Mouse (Mus musculus) cerebellum, adult 8-10 months (tissue): ENCODE data around the gene Atad2b.
"Not testable (repeated sequence)": the region's sequence is repeated elsewhere in the genome, so short reads cannot be mapped to it uniquely, and the experiment has no call there.

ENCODE experiments used
- DNase-seq: peaks from one replicate; pipeline ENCODE4 v3.0.0; 2022

The Atad2b gene

GRCm38 (mm10) chr12:4911716-4912115 lies 5.4 kb upstream of the Atad2b start:
- DNase-seq, result no peak

GRCm38 (mm10) chr12:4914441-4914840 lies 2.7 kb upstream of the Atad2b start:
- DNase-seq, result no peak

DNA sequence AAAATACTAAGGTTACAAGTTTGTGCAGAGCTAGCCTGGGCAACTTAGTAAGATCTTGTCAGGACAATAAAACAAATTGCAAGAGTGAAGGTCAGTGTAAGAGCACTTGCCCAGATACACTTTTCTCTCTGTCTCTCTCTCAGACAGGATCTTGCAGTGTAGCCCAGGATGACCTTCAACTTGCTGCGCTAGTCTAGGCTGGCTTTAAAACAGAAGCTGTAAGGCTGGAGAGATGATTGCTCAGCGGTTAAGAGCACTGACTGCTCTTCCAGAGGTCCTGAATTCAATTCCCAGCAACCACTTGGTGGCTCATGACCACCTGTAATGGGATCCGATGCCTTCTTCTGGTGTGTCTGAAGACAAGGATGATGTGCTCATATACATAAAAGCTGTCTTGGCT lies 2.2 kb upstream of the Atad2b start:
- no peak for DNase-seq

GRCm38 (mm10) chr12:4917805-4918591 lies 845 bp downstream of the Atad2b start:
- peak; percentile 69 for DNase-seq

DNA sequence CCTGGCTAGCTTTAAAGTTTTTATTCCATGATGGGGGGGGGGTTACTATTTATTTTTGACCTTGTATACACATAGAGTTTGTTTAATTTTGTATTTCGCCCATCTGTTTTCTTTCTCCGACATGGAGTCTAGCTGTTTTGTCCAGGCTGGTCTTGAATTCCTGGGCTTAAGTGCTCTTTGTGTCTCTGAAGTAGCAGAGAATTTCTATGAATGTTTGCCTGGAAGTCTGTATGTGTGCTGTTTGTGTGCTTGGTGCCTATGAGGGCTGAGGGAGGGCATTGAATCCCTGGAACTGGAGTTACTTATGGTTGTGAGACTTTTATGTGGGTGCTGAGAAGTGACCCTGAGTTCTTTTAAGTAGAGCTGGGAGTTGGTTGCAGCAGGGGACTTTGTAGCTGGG lies 11.0 kb downstream of the Atad2b start:
- no peak for DNase-seq

DNA sequence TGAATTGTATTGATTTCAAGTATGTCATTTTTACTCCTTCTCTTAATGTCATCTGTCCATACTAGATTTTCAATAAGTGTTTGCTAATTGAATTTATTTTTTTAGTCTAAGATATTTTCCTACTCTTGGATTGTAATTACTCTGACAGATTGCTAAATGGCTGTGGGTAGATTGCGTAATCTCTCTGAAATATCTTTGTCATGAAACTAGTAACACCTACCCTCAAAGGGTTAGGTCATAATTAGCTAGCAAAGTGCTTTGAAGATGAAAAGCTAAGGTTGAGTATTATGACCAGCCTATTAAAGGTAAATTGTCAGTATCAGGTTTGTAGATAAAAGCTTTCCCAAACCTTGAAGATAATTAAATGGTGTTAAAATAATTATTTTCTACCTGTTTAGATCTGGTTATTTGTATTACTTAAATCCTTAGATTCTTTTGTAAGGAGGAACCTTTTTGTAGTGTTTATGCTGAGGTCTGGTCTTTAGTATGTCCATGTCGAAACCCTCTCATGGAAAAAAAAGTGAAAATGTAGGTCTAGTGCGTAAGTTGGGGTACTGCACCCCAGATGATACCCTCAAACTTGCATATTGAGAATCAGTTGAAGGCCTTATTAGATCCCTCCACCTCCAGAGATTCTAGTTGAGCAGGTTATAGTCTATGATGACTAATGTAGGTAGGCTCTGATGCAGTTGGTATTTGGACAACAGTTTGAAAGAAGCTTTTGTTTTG lies 13.8 kb downstream of the Atad2b start:
- no peak for DNase-seq

DNA sequence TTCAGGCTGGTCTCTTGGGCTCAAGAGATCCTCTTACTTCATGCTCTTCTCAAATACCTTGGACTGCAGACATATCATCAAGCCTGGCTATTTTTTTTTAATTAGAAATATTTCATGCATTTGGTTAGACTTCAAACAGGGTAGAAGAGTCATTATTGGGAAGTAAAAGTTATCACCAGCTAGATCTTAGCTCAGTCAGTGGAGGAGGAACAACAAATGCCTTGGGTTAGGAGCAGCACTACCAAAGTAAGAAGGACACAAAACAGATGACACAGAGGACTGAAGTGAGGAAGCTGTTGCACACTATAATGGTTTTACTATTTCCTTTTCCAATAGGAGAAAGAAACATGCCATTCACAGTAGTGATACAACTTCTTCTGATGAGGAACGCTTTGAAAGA lies 35.1 kb downstream of the Atad2b start:
- DNase-seq, result no peak

DNA sequence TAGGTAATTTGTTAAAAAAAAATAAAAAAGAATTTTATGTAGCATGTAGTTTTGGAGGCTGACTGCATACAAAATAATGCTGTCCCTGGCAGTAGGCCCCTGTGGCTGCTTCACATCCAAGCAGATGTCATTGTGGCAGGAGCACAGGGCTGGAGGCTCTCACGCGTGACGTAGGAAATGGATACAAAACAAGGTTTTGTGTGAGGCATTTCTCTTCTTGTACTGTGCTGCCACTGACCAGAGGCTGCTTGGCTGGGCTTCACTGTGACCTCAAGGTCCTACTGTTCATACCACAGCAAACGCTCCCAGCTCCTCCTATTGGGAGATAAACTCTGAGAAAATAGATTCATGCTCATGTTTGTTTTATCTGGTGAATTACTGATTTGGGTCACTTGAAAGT lies 36.0 kb downstream of the Atad2b start:
- no peak for DNase-seq

- DNase-seq, result peak; percentile 68
These were observed 55.8 kb downstream of the Atad2b start for GRCm38 (mm10) chr12:4972939-4973338.

DNA sequence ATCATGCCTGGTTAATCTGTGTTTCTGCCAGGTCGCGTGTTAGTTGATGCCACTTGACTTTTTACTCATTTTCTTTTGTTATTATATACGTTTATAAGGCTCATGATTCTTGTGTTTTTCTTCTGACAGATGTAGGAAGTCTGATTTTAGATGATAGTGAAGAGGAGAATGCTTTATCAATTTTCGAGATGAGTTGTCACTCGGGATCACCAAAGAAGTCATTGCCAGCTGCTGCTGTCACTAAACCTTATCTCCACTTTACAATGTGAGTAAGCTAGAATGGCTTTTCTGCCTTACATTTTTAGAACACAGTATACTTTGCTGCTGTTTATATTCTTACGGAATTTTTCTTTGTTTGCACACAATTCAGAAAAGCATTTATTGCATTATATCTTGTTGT lies 61.2 kb downstream of the Atad2b start:
- no peak for DNase-seq

DNA sequence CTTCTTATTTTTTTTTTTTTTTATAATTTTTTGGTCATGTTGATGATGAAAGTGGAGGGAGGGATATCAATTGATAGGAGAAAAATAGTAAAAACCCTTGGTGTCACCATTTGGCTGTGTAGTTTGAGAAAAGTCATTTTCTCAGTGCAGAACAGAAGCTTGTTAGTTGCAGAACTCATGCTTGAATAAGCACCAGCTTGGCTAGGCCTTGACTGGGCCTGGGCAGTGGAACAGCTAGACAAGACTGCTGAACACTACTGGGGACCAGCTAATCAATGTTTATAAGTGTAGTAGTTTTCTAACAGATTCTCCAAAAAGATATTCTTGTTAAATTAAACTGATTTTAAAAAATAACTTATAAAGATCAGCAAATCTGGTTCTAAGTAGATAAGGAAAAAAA lies 79.8 kb downstream of the Atad2b start:
- no peak for DNase-seq

- DNase-seq, result no peak
These were observed 88.2 kb downstream of the Atad2b start for GRCm38 (mm10) chr12:5005338-5005737.

- DNase-seq, result not testable (repeated sequence)
These were observed 88.6 kb downstream of the Atad2b start for GRCm38 (mm10) chr12:5005776-5006175.

DNA sequence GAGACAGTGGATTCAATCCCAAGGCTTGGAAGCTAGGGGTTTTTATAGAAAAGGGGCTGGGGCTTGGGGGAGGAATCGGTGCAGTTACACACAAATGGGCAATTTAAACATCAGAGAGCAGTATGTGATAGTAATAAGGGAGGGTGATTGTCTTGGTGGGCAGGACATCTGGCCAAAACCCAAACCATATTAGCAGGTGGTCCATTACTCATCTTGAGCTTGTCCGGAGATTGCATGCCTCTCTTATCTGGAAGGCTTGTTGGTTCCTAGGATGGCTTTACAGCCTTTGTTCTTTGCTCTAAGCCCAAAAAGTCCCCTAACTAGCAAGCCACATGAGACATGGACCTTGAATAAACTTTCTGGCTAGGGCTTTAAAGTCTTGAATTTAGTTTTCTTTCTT lies 91.5 kb downstream of the Atad2b start:
- DNase-seq, result not testable (repeated sequence)

DNA sequence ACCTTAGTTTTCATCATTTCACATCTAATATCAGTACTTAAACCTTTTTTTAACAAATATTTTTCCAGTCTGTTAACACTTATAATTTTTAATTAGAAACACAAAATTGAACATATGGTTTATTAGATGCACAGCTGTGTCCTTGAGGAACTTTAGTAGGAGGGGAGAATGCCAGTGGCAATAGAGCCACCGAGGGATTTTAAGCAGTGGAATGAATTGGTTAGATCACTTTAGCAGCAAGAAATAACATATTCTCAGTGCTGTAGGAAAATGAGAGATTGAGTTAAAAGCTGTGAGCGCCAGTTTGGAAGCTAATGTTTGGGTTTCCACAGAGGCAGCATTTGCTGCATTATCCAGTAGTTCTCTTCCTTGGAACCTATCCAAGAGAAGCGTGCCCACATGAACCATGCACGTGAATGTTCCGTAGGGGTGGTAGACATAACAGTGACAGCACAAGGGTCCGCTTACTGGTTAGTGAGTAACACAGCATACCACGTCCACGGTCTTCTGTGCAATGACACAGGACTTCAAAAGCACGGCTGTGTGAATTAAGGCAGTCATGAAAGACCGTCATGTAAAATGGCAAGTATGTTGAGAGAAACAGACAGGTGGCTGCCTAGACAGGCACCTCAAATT lies 108.2 kb downstream of the Atad2b start:
- DNase-seq, result no peak

- no peak for DNase-seq
These were observed 111.9 kb downstream of the Atad2b start for GRCm38 (mm10) chr12:5029035-5029434.

GRCm38 (mm10) chr12:5038008-5038407 lies 120.9 kb downstream of the Atad2b start:
- DNase-seq, result no peak

- no peak for DNase-seq
These were observed 127.0 kb downstream of the Atad2b start for GRCm38 (mm10) chr12:5044141-5044540.

GRCm38 (mm10) chr12:5048104-5048503 lies 131.0 kb downstream of the Atad2b start:
- DNase-seq, result no peak

GRCm38 (mm10) chr12:5067590-5067989 lies 150.4 kb downstream of the Atad2b start:
- DNase-seq, result no peak

DNA sequence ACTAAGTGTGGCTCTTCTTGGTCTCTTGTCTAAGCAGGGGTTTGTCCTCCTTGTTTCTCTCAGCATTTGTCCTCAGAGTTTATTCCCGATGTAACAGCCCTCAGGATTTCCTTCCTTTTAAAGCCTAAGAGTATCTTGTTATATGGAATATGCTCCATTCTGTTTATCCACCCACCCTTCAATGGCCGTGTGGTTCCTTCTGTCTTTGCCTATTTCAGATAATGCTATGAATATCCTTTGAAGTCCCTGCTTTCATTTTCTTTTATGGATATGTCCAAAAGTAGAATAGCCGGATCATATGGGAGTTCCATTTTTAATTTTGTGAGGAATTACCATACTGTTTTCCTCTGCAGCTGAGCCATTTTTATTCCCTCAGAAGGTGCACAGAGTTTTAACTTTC lies 153.0 kb downstream of the Atad2b start:
- DNase-seq, result no peak

GRCm38 (mm10) chr12:5073191-5073590 lies 156.0 kb downstream of the Atad2b start:
- DNase-seq, result no peak

DNA sequence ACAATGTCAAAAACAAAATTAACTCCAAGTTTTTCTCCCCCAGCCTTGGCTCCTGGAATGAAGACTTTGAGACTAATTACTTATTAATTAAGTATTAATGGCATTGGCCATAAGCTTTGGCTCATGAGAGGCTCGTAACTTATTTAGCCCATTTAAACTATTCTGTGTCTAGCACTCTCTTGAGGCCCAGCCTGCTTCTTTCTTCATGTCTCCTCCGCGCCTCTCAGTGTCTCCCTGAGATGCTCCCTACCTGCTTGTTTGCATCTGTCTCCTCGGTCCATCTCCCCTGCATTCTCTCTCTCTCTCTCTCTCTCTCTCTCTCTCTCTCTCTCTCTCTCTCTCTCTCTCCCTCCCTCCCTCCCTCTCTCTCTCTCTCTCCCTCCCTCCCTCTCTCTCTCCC lies 164.3 kb downstream of the Atad2b start:
- no peak for DNase-seq

DNA sequence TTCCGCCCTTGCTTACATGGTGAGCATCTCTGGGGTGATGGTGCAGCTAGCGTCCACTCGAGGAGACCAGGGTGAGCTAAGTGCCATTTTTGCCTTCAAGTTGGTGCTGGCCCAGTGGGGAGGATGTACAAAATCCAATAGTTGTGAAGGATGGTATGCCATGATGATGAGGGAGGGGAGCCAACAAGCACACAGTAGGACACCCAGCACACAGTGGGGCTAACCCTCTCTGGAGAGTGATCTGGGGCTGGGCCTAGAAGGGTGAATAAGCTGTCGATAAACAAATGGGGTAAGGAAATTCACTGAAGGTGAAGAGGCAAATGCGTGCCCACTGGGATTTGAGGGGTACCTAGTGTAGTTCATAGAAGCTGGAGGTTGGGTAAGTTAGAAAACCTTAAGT lies 167.6 kb downstream of the Atad2b start:
- DNase-seq, result no peak
